Mouse (Mus musculus): ENCODE data around the gene Slc7a6.

DNA sequence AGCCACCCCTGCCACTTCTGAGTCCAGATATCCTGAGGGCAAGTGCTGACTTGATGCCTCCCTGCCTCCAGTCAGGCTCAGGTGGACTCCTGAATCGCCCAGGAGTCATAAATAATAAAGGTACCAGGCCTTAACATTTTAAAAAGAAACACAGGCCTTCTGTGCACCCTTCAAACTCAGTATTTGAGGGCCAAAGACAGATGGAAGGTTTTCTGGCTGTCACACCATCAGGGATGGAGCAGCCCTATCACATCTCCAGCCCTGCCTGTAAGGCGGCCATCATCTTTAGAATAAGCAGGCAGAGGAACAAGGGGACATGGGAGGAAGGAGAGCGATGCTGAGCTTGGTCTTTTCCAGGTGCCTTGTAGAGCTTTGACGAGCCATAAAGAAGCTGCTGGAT, 37.6 kb upstream of the Slc7a6 start:
- TF ChIP-seq POLR2A (IDR thresholded peaks at IDR 0.05; ENCODE audit: borderline replicate concordance, low read depth, low read length) (no peak), CTCF (IDR thresholded peaks at IDR 0.05; ENCODE audit: low read depth, low read length) (no peak)
